Mouse (Mus musculus) ovary, postnatal 14 days (tissue): Measurements from ENCODE around the gene Gja5.
"Not testable (repeated sequence)": the region's sequence is repeated elsewhere in the genome, so short reads cannot be mapped to it uniquely, and the experiment has no call there.

Source experiments
- DNase-seq: peaks from one replicate; pipeline ENCODE4 v3.0.0; 2022; ENCODE audit warnings: low spot score

The Gja5 gene

GRCm38 (mm10) chr3:97037119-97037518, 132.6 kb downstream of the Gja5 start:
- DNase-seq: no peak

- DNase-seq: no peak
Measured at GRCm38 (mm10) chr3:97039721-97040120, 135.2 kb downstream of the Gja5 start.

GRCm38 (mm10) chr3:97044188-97044587, 139.7 kb downstream of the Gja5 start:
- DNase-seq: no peak

- DNase-seq: no peak
Measured at GRCm38 (mm10) chr3:97047757-97048156, 143.3 kb downstream of the Gja5 start.

- no peak for DNase-seq
Measured at GRCm38 (mm10) chr3:97048360-97048759, 143.9 kb downstream of the Gja5 start.

GRCm38 (mm10) chr3:97051264-97051744, 146.8 kb downstream of the Gja5 start:
- peak; percentile 18 for DNase-seq

GRCm38 (mm10) chr3:97052069-97052799, 147.7 kb downstream of the Gja5 start:
- DNase-seq: no peak

- no peak for DNase-seq
Measured at GRCm38 (mm10) chr3:97058704-97059103, 154.2 kb downstream of the Gja5 start.

GRCm38 (mm10) chr3:97060119-97060518, 155.6 kb downstream of the Gja5 start:
- no peak for DNase-seq

GRCm38 (mm10) chr3:97062814-97063213, 158.3 kb downstream of the Gja5 start:
- DNase-seq: no peak

GRCm38 (mm10) chr3:97064046-97064445, 159.6 kb downstream of the Gja5 start:
- DNase-seq: no peak

GRCm38 (mm10) chr3:97069589-97069988, 165.1 kb downstream of the Gja5 start:
- DNase-seq: not testable (repeated sequence)

GRCm38 (mm10) chr3:97071916-97072315, 167.4 kb downstream of the Gja5 start:
- DNase-seq: not testable (repeated sequence)

GRCm38 (mm10) chr3:97072361-97072760, 167.9 kb downstream of the Gja5 start:
- DNase-seq: not testable (repeated sequence)

GRCm38 (mm10) chr3:97075744-97076350, 171.4 kb downstream of the Gja5 start:
- not testable (repeated sequence) for DNase-seq

- peak; percentile 25 for DNase-seq
Measured at GRCm38 (mm10) chr3:97076412-97076811, 171.9 kb downstream of the Gja5 start.

GRCm38 (mm10) chr3:97078436-97078835, 173.9 kb downstream of the Gja5 start:
- DNase-seq: no peak

GRCm38 (mm10) chr3:97082156-97082555, 177.7 kb downstream of the Gja5 start:
- no peak for DNase-seq

GRCm38 (mm10) chr3:97087326-97087725, 182.8 kb downstream of the Gja5 start:
- no peak for DNase-seq

GRCm38 (mm10) chr3:97088291-97088690, 183.8 kb downstream of the Gja5 start:
- DNase-seq: not testable (repeated sequence)

GRCm38 (mm10) chr3:97091971-97092370, 187.5 kb downstream of the Gja5 start:
- DNase-seq: not testable (repeated sequence)

- not testable (repeated sequence) for DNase-seq
Measured at GRCm38 (mm10) chr3:97096664-97097063, 192.2 kb downstream of the Gja5 start.
